Mouse (Mus musculus): ENCODE measurements around the gene Adh6b.

- no peak for TF ChIP-seq CTCF (IDR thresholded peaks at IDR 0.05; ENCODE audit: low read depth)
- TF ChIP-seq EP300 (optimal IDR thresholded peaks at IDR 0.05) = no peak
Measured at GRCm38 (mm10) chr3:138341471-138341870, at the start of gene Adh6b.

Measured in stomach, postnatal 0 days (tissue).